Mouse (Mus musculus): ENCODE measurements at regions not wholly inside any gene's neighbourhood (a gene's known extent, or its start where the extent isn't known, plus 50 kb on each side); places are given as distances from the start of the nearest gene placed in this dataset.

- no peak for TF ChIP-seq CTCF (conservative IDR thresholded peaks at IDR 0.05; ENCODE audit: low read length)
- no peak for TF ChIP-seq NANOG (IDR thresholded peaks at IDR 0.05; ENCODE audit: borderline replicate concordance, low read length)
- no peak for TF ChIP-seq POU5F1 (IDR thresholded peaks at IDR 0.05; ENCODE audit: borderline replicate concordance, low read length)
Measured at GRCm38 (mm10) chr2:168354397-168354796, 72.9 kb upstream of the Kcng1 start.
